Mouse (Mus musculus): ENCODE results near the gene Ppp1r21.

Gene Ppp1r21

DNA sequence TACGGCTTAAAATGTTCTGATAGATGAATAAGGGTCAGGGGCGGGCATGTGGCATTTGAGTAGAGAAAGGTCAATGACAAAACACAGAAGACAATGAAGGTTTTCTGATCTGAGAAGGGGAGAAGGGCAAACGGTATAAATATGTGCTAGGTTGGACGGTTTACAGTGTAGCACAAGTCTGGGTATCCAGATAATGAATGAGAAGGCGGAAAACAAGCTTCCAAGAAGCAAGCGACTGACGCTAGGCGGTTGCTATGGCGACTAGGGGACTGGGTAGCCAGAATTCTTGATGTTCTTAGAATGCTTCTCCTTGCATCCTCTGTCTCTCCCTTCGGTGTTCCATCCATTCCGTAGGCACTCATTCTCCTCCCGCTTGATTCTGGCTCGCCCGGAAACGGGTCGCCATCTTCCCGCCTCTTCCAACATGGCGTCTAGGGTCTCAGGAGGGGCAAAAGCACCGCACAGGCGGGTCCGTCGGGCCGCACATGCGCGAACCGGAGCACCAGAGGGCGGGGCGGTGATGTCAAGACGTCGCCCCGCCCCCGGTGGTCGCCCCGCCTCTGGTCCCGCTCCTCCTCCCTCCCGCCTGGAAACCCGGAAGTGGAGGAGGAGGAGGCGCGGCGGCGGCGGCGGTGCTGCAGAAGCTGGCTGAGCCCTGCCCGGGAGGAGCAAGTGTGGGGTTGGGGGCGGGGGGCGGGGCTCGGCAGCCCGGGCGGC, at the start of gene Ppp1r21:
Gene Ppp1r21 (plus strand): TSS at position 600 of the 717 bp plus-strand sequence.
- DNase-seq (ENCODE audit: low spot score), result peak; percentile 99

DNA sequence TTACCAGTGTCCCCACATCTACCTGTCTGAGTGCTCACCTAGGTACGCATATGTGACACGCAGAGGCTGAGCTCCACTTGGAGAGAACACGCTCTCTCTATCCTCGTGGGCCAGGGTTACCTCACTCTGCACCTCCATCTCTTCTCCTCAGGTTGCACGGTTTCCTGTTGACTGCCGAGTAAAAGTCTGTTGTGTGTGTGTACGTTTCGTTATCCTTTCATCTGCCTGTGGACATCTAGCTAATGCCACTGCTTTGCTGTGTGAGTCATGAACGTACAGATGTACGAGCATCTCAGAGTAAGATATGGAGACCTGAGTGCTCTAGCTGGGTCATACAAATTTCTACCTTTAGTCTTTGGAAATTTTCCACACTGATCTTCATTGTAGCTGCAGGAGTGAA, 49.5 kb upstream of the Ppp1r21 start:
- no peak for DNase-seq (ENCODE audit: low spot score)

DNA sequence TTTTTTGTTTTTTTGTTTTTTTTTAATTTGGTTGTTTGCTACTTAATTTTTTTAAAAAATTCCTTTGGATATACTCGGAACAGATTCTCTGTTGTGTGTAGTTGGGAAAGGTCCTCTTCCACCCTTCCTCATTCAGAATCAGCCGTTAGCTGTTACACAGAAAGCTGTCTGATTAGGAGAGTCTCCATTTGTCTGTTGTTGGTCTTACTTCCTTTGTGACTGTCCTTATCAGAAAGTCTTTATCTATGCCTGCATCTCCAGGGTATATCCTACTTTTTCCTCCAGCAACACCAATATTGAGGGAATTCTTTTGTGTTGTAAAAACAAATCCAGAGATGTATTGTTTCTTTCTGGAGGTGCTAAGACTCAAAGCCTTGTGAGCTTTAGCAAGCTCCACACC, 48.9 kb upstream of the Ppp1r21 start:
- DNase-seq (ENCODE audit: low spot score), result no peak

DNA sequence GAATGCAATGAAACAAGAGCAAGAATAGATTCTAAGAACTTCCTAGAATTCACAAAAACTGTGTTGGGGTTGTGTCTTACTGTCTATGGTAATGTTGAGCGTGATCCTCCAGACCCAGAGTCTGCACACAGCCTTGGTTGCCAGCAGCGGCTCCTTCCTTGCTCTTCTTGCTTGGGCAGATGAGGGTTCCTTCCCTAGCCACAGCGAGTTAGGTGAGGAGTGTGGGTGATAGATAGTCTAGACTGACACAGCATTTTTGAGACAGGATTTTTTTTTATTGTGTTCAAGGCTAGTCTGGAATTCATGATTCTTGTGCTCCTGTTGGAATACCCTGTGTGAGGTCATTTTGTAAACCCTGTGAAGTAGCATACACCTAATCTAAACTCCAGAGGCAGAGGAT, 48.3 kb upstream of the Ppp1r21 start:
- DNase-seq (ENCODE audit: low spot score), result no peak

DNA sequence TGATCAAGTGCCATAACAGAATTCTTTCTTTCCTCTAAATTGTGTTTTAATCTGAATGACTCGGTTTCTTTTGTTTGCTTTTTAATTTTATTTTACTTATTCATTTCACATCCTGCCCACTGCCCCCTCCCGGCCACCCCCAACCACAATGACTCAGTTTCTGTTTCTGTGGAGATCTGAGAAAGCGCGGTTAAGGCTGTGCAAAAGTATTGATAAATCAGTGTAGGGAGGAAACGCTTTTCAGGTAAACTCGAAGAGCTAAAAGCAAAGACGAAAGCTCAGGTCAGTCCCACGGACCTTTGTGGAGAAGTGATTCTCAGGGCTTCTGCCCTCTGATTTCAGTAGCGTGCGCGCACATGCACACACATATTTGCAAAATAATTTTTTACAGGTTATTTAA, 45.4 kb upstream of the Ppp1r21 start:
- no peak for DNase-seq (ENCODE audit: low spot score)

DNA sequence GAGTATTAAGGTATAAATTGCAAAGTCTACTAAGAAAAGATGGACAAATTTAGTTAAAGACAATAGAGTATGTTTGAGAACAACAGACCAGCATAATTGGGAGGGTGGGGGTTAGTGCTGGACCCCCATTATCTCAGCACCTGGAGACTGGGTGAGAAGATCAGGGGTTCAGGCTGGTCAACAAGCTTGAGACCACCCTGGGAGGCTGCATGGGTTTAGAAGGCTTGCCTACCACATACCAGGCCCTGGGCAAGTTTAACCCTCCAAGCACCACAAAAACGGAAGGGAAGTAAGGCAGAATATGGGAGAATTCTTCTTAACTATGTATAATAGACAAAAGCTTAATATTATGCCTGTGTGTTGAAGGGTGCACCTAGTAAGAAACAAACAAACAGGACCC, 45.0 kb upstream of the Ppp1r21 start:
- DNase-seq (ENCODE audit: low spot score), result no peak

DNA sequence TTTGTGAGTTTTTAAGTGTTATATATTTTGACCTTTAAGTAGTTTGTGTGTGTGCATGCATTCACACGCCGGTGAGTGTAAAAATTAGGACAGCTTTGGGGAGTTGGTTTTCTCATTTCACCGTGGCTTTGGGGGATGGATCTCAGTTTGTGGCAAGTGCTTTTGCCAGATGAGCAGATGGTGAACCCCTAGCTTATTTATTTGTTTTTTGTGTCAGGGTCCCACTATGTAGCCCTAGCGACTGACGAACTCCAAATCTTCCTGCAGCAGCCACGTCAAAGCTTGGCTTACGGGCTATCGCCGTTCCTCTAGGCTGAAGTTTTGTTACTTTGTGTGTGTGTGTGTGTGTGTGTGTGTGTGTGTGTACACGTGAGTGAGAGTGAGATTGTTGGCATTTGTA, 39.4 kb upstream of the Ppp1r21 start:
- DNase-seq (ENCODE audit: low spot score), result no peak

DNA sequence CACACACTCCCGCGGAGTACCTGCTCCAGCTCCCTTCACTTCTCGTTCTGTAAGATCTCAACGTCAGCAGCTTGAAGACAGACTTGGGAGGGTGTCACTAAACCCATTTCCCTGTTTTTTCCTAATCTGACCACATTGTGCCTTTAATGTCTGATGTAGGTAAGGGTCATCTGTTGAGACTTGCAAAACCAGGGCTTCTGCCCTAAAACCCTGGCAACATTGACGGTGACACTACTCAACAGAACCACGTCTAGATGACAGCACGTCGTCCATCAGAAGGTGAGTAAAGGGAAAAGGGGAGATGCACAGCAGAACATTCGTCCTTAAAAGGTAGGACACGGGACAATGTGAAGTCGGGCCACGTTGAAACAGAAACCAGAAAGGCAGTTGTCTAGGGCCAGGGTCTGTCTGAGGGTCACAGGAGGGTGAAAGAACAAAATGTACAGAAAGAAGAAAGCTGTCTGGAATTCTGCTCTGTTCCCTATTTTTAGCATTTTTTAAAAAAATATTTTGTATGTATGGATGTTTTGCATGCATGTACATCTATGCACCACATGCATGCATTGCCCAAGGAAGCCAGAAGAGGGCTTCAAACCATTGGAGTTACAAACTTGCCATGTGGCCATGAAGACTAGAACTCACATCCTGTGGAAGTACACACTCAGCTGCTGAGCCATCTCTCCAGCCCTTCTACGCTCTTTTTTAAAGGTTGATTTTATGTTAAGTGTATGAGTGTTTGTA, 38.4 kb upstream of the Ppp1r21 start:
- no peak for DNase-seq (ENCODE audit: low spot score)

DNA sequence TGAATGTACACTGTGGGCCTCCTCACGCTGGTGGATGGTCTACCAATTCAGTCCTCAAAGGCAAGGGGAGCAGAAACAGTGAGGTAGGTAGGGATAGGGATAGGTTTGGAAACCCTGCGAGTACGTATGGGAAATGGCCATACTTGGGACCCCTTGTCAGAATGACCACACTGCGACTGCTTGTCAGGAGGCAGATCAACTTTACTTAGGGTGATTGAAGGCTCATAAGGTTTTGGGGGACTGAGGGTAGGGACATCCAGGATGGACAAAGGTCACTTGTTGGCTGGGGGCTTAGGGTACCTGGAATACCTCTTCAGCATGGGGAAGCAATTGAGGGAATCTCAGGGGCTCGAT, 37.8 kb upstream of the Ppp1r21 start:
- no peak for DNase-seq (ENCODE audit: low spot score)

DNA sequence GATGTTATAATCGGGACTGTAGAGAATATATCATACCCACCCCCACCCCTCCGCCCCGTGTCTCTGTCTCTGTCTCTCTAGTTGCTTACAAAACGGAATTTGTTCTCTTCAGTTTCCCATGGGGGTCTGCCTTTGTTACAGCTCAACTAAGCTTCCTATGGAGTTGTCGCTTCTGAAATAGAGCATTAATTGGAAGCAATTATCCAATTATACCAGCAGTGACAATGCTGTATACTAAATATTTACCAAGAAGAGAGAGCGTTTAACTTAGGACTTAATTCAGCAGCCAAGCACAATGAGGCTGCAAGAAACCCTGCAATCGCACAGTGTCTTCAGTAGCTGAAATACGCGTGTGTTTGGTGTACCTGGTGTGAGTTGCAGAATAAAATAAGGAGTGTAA, 36.4 kb upstream of the Ppp1r21 start:
- no peak for DNase-seq (ENCODE audit: low spot score)

DNA sequence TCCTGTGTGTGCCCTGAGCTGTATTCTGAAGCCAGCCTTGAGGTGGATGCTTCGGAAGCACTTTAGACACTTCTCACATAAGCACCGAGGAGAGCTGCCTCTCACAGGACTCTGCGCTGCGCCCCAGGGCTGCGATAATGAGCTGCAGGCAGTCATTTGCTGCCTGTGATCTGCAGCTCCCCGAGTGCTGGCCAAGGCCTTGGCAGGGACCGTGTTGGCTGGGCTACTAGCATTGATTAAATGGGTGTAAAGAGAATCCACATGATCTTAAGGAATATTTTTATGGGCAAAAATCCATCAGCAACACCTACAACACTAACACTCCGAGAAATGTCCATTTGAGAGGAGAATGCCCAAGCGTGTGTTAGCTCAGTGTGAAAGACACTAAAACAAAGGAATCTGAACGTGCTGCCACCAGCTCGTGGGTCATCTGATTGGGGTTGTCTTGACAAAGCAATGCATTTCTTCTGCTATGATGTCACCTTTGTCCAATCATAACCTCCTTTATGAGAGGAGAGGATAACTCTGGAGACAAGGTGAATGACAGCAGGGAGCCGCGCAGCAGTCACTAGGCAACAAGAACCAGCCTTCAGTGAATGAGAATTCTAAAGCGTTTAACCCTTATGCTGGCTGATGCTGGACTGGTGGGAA, 35.7 kb upstream of the Ppp1r21 start:
- peak; percentile 45 for DNase-seq (ENCODE audit: low spot score)

DNA sequence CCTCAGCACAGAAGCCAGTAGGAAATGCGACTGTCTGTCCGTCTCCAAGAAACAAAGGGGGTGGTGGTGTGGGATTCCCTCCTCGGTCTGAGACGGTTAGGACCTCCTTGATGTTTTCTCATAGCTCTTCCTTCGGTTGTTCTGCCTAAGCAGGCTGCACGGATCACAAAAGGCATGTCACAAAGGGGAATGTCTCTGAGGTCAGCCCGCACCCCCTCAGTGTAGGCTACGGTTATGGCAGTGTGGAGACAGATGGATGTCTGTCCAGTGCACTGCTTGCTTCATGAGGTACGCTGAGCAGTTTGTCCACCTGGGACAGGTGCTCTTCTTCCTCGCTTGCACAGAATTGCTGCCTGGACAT, 35.2 kb upstream of the Ppp1r21 start:
- no peak for DNase-seq (ENCODE audit: low spot score)

DNA sequence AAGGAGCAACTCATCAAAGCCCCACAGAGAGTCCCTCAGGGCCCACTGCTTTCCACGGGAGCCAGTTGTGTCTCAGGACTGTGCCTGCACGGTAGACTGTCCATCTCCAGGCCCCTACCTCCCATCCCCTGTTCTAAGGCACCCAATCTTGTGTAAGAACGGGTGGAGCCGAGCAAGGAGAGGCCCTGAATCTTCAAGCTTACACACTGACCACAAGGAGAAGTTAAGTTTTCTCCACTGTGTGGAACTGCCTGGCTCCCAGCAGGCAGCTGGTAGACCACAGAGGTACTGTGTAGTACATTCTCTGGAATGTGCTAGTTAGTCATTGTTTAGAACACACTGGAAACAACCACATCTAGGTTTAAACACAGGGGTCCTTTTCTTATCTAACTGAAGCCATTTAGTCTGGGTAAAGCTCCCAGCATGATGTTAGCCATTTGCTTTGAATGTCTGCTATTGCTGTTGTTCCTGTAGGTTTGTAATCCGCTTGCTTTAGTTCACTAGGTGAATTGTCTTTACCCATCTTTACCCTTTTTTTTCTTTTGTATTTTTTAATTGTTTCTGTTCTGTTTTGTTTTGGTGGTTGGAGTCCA, 31.7 kb upstream of the Ppp1r21 start:
- DNase-seq (ENCODE audit: low spot score), result no peak

DNA sequence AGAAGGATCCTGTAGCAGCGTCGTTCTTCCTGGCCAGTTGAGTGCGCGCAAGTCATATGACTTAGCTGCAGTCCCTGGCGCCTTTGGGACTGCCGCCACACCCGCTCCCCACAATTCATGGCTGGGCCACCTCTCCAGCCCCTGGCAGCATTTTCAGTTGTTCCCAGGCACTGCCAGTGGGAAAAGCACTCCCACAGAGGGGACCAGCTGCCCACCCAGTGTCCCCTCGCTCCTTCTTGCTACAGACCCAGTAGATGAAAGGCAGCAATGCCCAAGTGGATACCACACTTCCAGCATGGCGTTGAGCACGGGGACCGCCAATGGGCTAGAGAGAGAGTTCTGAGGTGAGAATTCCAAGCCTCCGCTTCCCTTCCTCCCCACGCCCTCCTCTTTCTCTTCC, 25.9 kb upstream of the Ppp1r21 start:
- DNase-seq (ENCODE audit: low spot score), result no peak

DNA sequence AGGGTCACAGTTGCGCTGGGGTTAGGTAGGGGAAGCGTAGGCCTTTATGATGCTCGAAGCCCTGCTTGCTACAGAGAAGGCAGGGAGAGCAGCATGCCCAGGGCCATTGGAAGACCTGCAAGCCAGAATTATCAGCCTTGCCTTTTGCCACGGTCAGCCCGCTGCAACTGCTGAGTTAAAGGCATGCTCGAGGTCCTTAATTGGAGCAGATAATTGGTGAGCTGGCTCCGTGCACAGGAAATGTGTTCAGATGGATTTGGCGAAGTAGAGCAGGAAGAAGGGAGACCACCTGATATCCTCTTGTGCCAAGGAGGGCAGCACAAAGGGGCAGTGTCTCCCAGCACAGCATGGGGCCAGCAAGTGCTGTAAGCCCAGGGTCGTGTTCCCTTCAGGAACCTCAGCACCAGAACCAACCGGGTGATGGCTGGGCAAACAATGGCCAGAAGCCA, 24.6 kb upstream of the Ppp1r21 start:
- DNase-seq (ENCODE audit: low spot score), result peak; percentile 30

DNA sequence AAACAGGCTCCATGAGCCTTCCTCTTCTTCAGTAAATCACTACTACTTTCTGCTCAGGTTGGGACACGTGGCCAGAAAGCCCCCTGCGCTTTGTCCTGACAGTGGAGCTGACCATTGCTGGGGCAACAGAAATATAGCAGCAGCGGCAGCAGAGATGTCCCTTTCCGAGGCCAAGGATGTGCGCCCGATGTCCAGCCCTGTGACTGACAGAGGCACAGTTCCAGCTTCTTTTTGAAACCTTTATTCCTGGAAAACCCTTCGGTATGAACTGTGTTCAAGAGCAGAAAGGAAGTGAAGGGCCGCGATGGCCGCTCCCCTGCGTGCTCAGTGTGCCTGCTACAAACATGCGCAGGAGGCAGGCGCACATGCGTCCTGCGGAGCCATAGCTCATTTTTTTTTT, 24.0 kb upstream of the Ppp1r21 start:
- no peak for DNase-seq (ENCODE audit: low spot score)

DNA sequence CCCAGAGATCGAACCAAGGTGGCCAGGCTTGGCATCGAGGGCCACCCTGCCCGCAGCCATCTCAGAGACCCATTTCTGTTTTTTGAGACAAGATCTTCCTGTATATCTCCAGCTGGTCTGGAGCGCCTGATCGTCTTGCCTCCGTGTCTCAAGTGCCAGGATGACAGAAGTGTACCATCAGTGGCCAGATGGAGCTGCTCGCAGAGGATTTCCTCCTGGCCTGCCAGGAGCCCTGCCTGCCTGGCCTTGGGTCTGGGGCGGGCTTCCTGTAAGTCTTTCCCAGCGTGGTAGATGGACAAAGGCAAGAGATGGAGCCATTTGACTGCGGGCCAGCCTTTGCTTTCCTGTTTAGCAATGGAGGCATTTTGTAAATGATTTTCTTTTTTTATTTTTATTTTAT, 22.5 kb upstream of the Ppp1r21 start:
- no peak for DNase-seq (ENCODE audit: low spot score)

DNA sequence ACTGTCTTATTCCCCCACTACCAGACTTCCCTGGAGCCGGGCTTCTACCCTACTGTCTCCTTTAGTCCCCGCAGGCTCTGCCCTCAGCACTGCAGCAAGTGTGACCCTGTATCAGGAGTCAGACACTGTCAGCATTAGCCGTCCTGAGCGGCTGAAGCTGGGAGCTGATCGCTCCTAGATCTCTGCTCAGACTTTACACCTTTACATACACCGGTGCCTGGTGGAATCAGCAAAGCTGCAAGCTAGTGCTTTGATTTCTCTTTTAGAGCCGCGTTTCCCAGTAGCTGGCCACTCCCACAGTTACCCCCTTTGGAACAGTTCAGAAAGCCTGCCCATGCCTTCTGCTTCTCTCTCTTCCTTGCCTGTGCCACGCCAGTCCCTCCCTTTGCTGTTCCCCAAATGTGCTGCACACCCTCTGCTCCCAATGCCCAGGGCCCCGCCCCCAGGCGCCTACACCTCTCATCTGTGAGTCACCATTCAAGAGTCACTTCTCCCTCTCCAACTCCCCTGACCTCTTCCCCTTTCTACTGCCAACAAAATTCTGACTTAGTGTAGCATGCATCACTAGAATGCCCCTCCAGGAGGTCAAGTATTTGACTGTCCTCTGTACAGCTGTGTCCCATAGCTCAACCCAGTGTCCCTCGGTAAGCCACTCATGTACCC, 20.9 kb upstream of the Ppp1r21 start:
- DNase-seq (ENCODE audit: low spot score), result peak; percentile 70

DNA sequence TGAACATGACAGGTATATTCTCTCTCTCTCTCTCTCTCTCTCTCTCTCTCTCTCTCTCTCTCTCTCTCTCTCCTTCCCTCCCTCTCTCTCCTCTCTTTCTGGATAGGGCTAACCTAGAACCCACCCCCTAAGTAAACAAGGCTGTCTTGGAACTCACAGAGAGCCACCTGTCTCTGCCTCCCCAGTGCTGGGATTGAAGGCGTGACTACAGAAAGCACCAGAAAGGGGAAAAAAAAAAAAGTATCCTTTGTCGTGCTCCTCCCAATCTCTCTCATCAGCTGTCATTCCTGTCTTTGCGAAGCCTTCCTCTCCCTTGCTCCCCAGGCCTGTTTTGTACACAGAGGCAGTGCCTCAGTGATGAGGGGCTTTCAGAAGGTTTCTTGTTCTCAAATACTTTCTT, 19.9 kb upstream of the Ppp1r21 start:
- no peak for DNase-seq (ENCODE audit: low spot score)

DNA sequence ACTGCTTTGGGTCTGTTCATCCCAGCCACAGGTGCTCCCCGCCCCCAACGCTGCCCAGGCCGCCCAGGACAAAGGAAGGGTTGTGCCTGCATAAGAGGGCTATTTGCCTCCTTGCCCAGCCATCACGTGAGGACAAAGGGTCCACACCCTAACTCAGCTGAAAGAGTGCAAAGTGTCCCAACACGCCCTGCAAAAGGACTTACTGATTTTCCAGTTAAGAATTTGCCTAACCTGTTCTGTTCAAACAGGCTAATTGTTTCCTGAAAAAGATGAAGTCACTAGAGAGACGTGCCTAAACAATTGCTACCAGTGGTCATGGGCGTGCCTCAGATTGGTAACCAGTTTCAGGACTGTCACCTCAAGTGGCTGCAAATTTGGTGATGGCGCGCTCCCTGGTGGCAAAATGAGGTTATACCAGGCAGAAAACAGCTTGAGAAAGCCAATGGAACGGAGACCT, 18.8 kb upstream of the Ppp1r21 start:
- DNase-seq (ENCODE audit: low spot score), result peak; percentile 75

DNA sequence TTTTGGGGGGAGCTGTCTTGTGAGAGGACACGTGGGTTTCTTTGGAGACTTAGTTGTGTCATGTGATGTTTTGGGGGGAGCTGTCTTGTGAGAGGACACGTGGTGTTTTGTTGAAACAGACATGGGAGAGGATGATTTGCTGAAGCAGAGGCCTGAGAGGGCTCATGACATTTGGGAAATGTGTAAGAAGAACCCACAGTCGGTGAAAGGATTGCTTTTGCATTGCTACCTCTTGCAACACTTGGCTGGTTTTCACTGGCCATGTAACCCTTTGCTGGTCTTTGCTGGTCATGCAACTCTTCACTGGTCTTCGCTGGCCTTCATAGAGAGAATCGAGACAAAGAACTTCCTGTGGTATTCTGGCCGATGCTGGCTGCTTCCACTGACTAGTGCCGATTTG, 13.4 kb upstream of the Ppp1r21 start:
- DNase-seq (ENCODE audit: low spot score), result no peak

DNA sequence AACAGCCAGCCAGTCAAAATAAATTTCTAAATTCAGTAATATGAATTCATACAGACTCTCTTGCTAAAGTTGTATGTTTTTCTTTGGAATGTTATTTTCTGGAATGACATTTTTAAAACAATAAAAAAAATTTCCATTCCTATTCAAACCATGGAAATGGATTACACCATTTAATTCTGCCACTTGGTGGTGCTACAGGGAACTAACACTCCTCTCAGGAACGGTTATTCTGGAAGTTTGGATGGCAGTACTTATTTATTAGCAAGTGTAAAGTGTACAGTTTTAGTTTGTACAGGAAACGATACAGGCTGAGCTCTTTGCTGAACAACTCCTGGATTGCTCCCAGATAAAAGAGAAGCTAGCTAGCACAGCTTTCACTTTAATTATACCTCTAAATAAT, 2.1 kb upstream of the Ppp1r21 start:
- peak; percentile 50 for DNase-seq (ENCODE audit: low spot score)

Data from layer of hippocampus, adult 11-12 months (tissue).